Mouse (Mus musculus) heart, postnatal 25 days (tissue): ENCODE data around the gene Fahd2a. TPM values are rescaled to one million over a fixed set of nuclear protein-coding genes. Genes with fewer than 3 reads are reported as not detected.

Experiments
- DNase-seq: peaks from one replicate; pipeline ENCODE4 v3.0.0; 2022; ENCODE audit warnings: low spot score
- intact Hi-C: fragments of 180-260 bp; cut with DNase I; formaldehyde crosslinking; loops from one replicate; pipeline ENCODE4 v1.15.1; 2025
- total RNA-seq, 2 experiments: library from RNA; stranded (reverse); gene quantifications; 2 replicates each; pipeline ENCODE4 v1.2.3; 2021

The Fahd2a gene
- total RNA-seq: 10 to 100 TPM; 36.8 to 37.5 TPM

- peak; percentile 49 for DNase-seq
- intact Hi-C loops: no loop called here
These were observed at the start of gene Fahd2a for GRCm38 (mm10) chr2:127444055-127444789. Gene Fahd2a, minus strand, starts transcription at chr2:127444565.

- intact Hi-C loops: no loop called here
- DNase-seq: peak; percentile 50
These were observed 40.3 kb upstream of the Fahd2a start for GRCm38 (mm10) chr2:127484476-127485170.

GRCm38 (mm10) chr2:127483001-127483400 lies 38.6 kb upstream of the Fahd2a start:
- intact Hi-C loops: no loop called here
- DNase-seq: no peak

GRCm38 (mm10) chr2:127482533-127482911 lies 38.2 kb upstream of the Fahd2a start:
- DNase-seq: peak; percentile 77
- intact Hi-C loops: no loop called here

GRCm38 (mm10) chr2:127481841-127482532 lies 37.6 kb upstream of the Fahd2a start:
- intact Hi-C loops: no loop called here
- no peak for DNase-seq

GRCm38 (mm10) chr2:127479763-127480162 lies 35.4 kb upstream of the Fahd2a start:
- intact Hi-C loops: no loop called here

GRCm38 (mm10) chr2:127479210-127479609 lies 34.8 kb upstream of the Fahd2a start:
- no peak for DNase-seq
- intact Hi-C loops: no loop called here

More at GRCm38 (mm10) chr2:127479763-127480162, 35.4 kb upstream of the Fahd2a start:
- DNase-seq: no peak

GRCm38 (mm10) chr2:127472279-127472678 lies 27.9 kb upstream of the Fahd2a start:
- DNase-seq: no peak
- intact Hi-C loops: no loop called here

- DNase-seq: no peak
- intact Hi-C loops: no loop called here
These were observed 26.9 kb upstream of the Fahd2a start for GRCm38 (mm10) chr2:127471281-127471680.

GRCm38 (mm10) chr2:127470661-127471060 lies 26.3 kb upstream of the Fahd2a start:
- intact Hi-C loops: no loop called here
- DNase-seq: no peak

GRCm38 (mm10) chr2:127470183-127470582 lies 25.8 kb upstream of the Fahd2a start:
- DNase-seq: no peak
- intact Hi-C loops: no loop called here

- intact Hi-C loops: loop anchor here (1.0 kb wide), 2 partner anchors 39 to 98 kb away; no protein-coding TSS in a partner anchor
- DNase-seq: no peak
These were observed 17.9 kb upstream of the Fahd2a start for GRCm38 (mm10) chr2:127462314-127462713.

GRCm38 (mm10) chr2:127461351-127461750 lies 17.0 kb upstream of the Fahd2a start:
- intact Hi-C loops: no loop called here
- DNase-seq: no peak

- intact Hi-C loops: no loop called here
- DNase-seq: no peak
These were observed 15.0 kb upstream of the Fahd2a start for GRCm38 (mm10) chr2:127459341-127459740.

GRCm38 (mm10) chr2:127453764-127454163 lies 9.4 kb upstream of the Fahd2a start:
- DNase-seq: no peak
- intact Hi-C loops: loop anchor here (2.0 kb wide), 1 partner anchor 91 kb away; the partner anchor contains the start of gene Adra2b

GRCm38 (mm10) chr2:127453141-127453540 lies 8.8 kb upstream of the Fahd2a start:
- intact Hi-C loops: loop anchor here (2.0 kb wide), 1 partner anchor 90 kb away; the partner anchor contains the start of gene Adra2b
- no peak for DNase-seq

- intact Hi-C loops: loop anchor here (2.0 kb wide), 1 partner anchor 89 kb away; the partner anchor contains the start of gene Adra2b
- no peak for DNase-seq
These were observed 7.4 kb upstream of the Fahd2a start for GRCm38 (mm10) chr2:127451748-127452147.

GRCm38 (mm10) chr2:127449691-127450090 lies 5.3 kb upstream of the Fahd2a start:
- DNase-seq: no peak
- intact Hi-C loops: no loop called here

GRCm38 (mm10) chr2:127446847-127447246 lies 2.5 kb upstream of the Fahd2a start:
- intact Hi-C loops: no loop called here
- DNase-seq: no peak

GRCm38 (mm10) chr2:127437697-127438096 lies 6.7 kb downstream of the Fahd2a start:
- intact Hi-C loops: no loop called here
- no peak for DNase-seq
